Mouse (Mus musculus) hindbrain, embryonic 15.5 days (tissue): ENCODE results near the gene Pick1. TPM values are rescaled to one million over a fixed set of nuclear protein-coding genes. Genes with fewer than 3 reads are reported as not detected.

Source experiments
- polyA plus RNA-seq: library from polyadenylated mRNA; unstranded; fragments of >200 nt; fragmentation: Nextera tagmentation; extraction: Ambion mirVana; gene quantifications from 2 replicates; pipeline ENCODE4 v1.2.1, GENCODE M21; 2015

Gene Pick1
- polyA plus RNA-seq, 1 experiment from 2014 or later = 93.2 TPM

Other genes with a start within 250 kb of the Pick1 start
- 214 and 226 TPM in 2 replicates for gene H1f0, start 200.7 kb upstream of the Pick1 start, polyA plus RNA-seq
- gene Galr3, start 187.3 kb upstream of the Pick1 start, polyA plus RNA-seq = 0.13 and 0.38 TPM in 2 replicates
- 56.0 and 59.7 TPM in 2 replicates for gene Ankrd54, start 166.3 kb upstream of the Pick1 start, polyA plus RNA-seq
- 167 and 177 TPM in 2 replicates for gene Eif3l, start 154.0 kb upstream of the Pick1 start, polyA plus RNA-seq
- gene Micall1, start 120.3 kb upstream of the Pick1 start, polyA plus RNA-seq = 12.4 and 15.0 TPM in 2 replicates
- 253 and 258 TPM in 2 replicates for gene Polr2f, start 88.2 kb upstream of the Pick1 start, polyA plus RNA-seq
- gene 1700088E04Rik, start 87.9 kb upstream of the Pick1 start, polyA plus RNA-seq = 17.2 and 22.0 TPM in 2 replicates
- gene Sox10, start 63.9 kb upstream of the Pick1 start, polyA plus RNA-seq = 8.2 and 8.9 TPM in 2 replicates
- 1.0 and 1.4 TPM in 2 replicates for gene Gm49486, start 218 bp downstream of the Pick1 start, polyA plus RNA-seq
- gene Slc16a8, start 25.6 kb downstream of the Pick1 start, polyA plus RNA-seq = 1.00 and 1.2 TPM in 2 replicates
- gene Baiap2l2, start 56.4 kb downstream of the Pick1 start, polyA plus RNA-seq = 3.7 and 4.0 TPM in 2 replicates
- gene Pla2g6, start 99.2 kb downstream of the Pick1 start, polyA plus RNA-seq = 27.1 and 32.5 TPM in 2 replicates
- gene Maff, start 117.4 kb downstream of the Pick1 start, polyA plus RNA-seq = 1.00 and 1.0 TPM in 2 replicates
- gene Tmem184b, start 174.4 kb downstream of the Pick1 start, polyA plus RNA-seq = 45.7 and 51.6 TPM in 2 replicates
- 229 and 234 TPM in 2 replicates for gene Csnk1e, start 226.4 kb downstream of the Pick1 start, polyA plus RNA-seq